8 mouse cellular contexts compared by ENCODE assay signal in the genomic region with DNA sequence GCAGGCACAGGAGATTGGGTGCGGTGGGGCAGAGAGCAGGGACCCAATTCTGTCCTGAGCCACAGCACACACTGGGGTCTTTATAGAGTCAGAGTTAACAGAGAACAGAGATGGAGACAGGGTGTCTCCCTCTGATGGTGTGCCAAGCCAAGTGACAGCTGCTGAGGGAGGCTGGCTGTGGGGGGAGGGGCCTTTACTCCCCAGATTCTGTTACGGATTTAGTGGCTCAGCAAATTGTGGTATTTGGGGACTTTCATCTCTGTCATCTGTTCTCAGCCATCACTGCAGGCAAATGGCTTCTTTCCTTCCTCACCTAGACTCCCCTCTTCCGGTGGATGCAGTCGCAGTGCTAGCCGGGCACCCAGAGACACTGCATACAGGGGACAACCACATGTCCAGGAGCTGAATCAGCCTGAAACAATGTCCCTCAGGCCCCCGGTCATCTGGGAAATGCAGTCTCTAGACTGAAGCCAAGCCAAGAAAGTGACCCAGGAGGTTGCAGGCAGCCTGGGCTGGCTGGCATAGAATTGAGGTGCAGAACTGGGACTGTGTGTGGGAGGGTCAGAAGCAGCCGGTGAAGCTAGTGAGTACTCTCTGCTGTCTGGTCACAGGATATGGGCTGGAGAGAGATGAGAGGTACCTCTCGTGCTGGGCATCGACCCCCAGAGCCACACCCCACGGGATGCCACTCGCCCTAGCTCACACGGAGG. TPM values are rescaled to one million over a fixed set of nuclear protein-coding genes. Genes with fewer than 3 reads are reported as not detected.
A peak's percentile ranks its signal among the peaks of the same experiment; 100 is the strongest.
DNase-seq lines count a peak whose midpoint lies in the region; ATAC-seq and TF ChIP-seq lines count a peak whose summit lies in the region.

No protein-coding gene starts in this region.

- peaks cover 57% of the 10 kb centered on the region for H3K4me1 ChIP-seq in hindbrain, embryonic 10.5 days (replicated peaks)
- peaks cover 2% of the 10 kb centered on the region for H3K4me1 ChIP-seq in hindbrain, embryonic 11.5 days (replicated peaks; ENCODE audit: control insufficient read depth, insufficient read depth, low read length)
- H3K4me1 ChIP-seq in embryonic facial prominence, embryonic 13.5 days = peaks cover 23% of the 10 kb centered on the region
- no peaks in the 10 kb centered on the region for H3K4me1 ChIP-seq in intestine, postnatal 0 days (replicated peaks; ENCODE audit: control insufficient read depth, insufficient read depth, low read length)

- H3K27ac ChIP-seq in hindbrain, embryonic 10.5 days = peak overlapping the region; percentile 71
- no peak overlapping the region for H3K27ac ChIP-seq in hindbrain, embryonic 11.5 days (ENCODE audit: low read depth, low read length)
- H3K27ac ChIP-seq in embryonic facial prominence, embryonic 13.5 days = peak overlapping the region; percentile 33; the same call in 1 of the 2 replicates
- no peak overlapping the region for H3K27ac ChIP-seq in intestine, postnatal 0 days (ENCODE audit: low read depth, low read length)

- no peak for ATAC-seq in hindbrain, embryonic 11.5 days (ENCODE audit: low FRiP score)
- ATAC-seq in embryonic facial prominence, embryonic 13.5 days (ENCODE audit: insufficient number of reproducible peaks, insufficient read depth, low FRiP score, low TSS enrichment, low read depth) = no peak
- peak; percentile 13; the same call in 1 of the 2 replicates for ATAC-seq in neutrophil, adult 5-6 weeks (ENCODE audit: extremely low read depth, insufficient number of reproducible peaks, low FRiP score, poor library complexity, severe bottlenecking)
- no peak for ATAC-seq in intestine, postnatal 0 days

- H3K4me3 ChIP-seq in hindbrain, embryonic 10.5 days = no peak overlapping the region
- H3K4me3 ChIP-seq in hindbrain, embryonic 11.5 days (ENCODE audit: low read depth, low read length) = no peak overlapping the region
- no peak overlapping the region for H3K4me3 ChIP-seq in embryonic facial prominence, embryonic 13.5 days
- H3K4me3 ChIP-seq in intestine, postnatal 0 days (ENCODE audit: low read depth, low read length) = no peak overlapping the region

- TF ChIP-seq CTCF in intestine, postnatal 0 days (IDR thresholded peaks at IDR 0.05; ENCODE audit: low read depth) = no peak

- 56% methylated on average over 12 of the region's 12 CpGs for WGBS in hindbrain, embryonic 10.5 days
- 64% methylated on average over 12 of the region's 12 CpGs for WGBS in hindbrain, embryonic 11.5 days
- 36% methylated on average over 12 of the region's 12 CpGs for WGBS in embryonic facial prominence, embryonic 13.5 days
- 65% methylated on average over 12 of the region's 12 CpGs for WGBS in intestine, postnatal 0 days

- no peak overlapping the region for H3K9ac ChIP-seq in hindbrain, embryonic 11.5 days (ENCODE audit: low read depth, low read length)
- peak overlapping the region; percentile 27; the same call in 1 of the 2 replicates for H3K9ac ChIP-seq in embryonic facial prominence, embryonic 13.5 days
- H3K9ac ChIP-seq in intestine, postnatal 0 days (ENCODE audit: low read depth, low read length) = no peak overlapping the region

- H3K36me3 ChIP-seq in hindbrain, embryonic 10.5 days = no peaks in the 10 kb centered on the region
- no peaks in the 10 kb centered on the region for H3K36me3 ChIP-seq in hindbrain, embryonic 11.5 days (ENCODE audit: control insufficient read depth, insufficient read depth, low read length)
- H3K36me3 ChIP-seq in embryonic facial prominence, embryonic 13.5 days = no peaks in the 10 kb centered on the region
- H3K36me3 ChIP-seq in intestine, postnatal 0 days (ENCODE audit: control insufficient read depth, insufficient read depth) = peaks cover 9% of the 10 kb centered on the region; the same call in 1 of the 2 replicates

- peaks cover 11% of the 10 kb centered on the region; the same call in 1 of the 2 replicates for H3K27me3 ChIP-seq in hindbrain, embryonic 10.5 days (ENCODE audit: insufficient read depth, poor library complexity, severe bottlenecking)
- no peaks in the 10 kb centered on the region for H3K27me3 ChIP-seq in hindbrain, embryonic 11.5 days (ENCODE audit: control insufficient read depth, insufficient read depth, low read length)
- H3K27me3 ChIP-seq in embryonic facial prominence, embryonic 13.5 days = no peaks in the 10 kb centered on the region
- H3K27me3 ChIP-seq in intestine, postnatal 0 days (replicated peaks; ENCODE audit: control insufficient read depth, insufficient read depth, low read length) = no peaks in the 10 kb centered on the region

- no peaks in the 10 kb centered on the region for H3K9me3 ChIP-seq in hindbrain, embryonic 10.5 days
- H3K9me3 ChIP-seq in hindbrain, embryonic 11.5 days (ENCODE audit: control insufficient read depth, low read length) = no peaks in the 10 kb centered on the region
- H3K9me3 ChIP-seq in embryonic facial prominence, embryonic 13.5 days = no peaks in the 10 kb centered on the region
- H3K9me3 ChIP-seq in intestine, postnatal 0 days (ENCODE audit: control insufficient read depth) = no peaks in the 10 kb centered on the region

- no peak overlapping the region for H3K4me2 ChIP-seq in hindbrain, embryonic 11.5 days (replicated peaks; ENCODE audit: low read depth, low read length)
- no peak overlapping the region for H3K4me2 ChIP-seq in embryonic facial prominence, embryonic 13.5 days
- H3K4me2 ChIP-seq in intestine, postnatal 0 days (replicated peaks; ENCODE audit: low read depth) = no peak overlapping the region

- no peak for DNase-seq in hindbrain, embryonic 10.5 days (ENCODE audit: low spot score)
- DNase-seq in hindbrain, embryonic 11.5 days (ENCODE audit: low spot score) = no peak
- peak; percentile 47 for DNase-seq in CD4-positive, CD25-positive, alpha-beta regulatory T cell, adult 2 months (ENCODE audit: low read depth, low spot score)
- DNase-seq in layer of hippocampus, postnatal 36 days = peak; percentile 76 to 83
- DNase-seq in yolk sac, embryonic 10.5 days (ENCODE audit: low spot score) = no peak

RNA-seq across cellular contexts. Expression of a gene that starts 12.5 kb away (rescaled TPM):
- polyA plus RNA-seq in hindbrain, embryonic 10.5 days (2016; fragmentation: Nextera tagmentation; extraction: Ambion mirVana) = 7.0 and 18.0 TPM in 2 replicates
- polyA plus RNA-seq in hindbrain, embryonic 11.5 days (2014; fragmentation: Nextera tagmentation; extraction: Ambion mirVana) = 21.5 and 23.7 TPM in 2 replicates
- polyA plus RNA-seq in embryonic facial prominence, embryonic 13.5 days (2015; fragmentation: Nextera tagmentation; extraction: Ambion mirVana) = 3.7 and 4.0 TPM in 2 replicates
- total RNA-seq in layer of hippocampus, postnatal 36 days (2021) = 100 to 1,000 TPM; 226 to 242 TPM
- total RNA-seq in neutrophil, adult 5-6 weeks (2017) = 4.3 and 5.8 TPM in 2 replicates
- polyA plus RNA-seq in intestine, postnatal 0 days (2015; fragmentation: Nextera tagmentation; extraction: Ambion mirVana) = 0.61 and 0.64 TPM in 2 replicates

Comparison
In these comparisons a context has a peak if more than half of its experiments do, and no peak if none do; other contexts are left out.
1. H3K27ac ChIP-seq: peak in hindbrain, embryonic 10.5 days (single experiment) and embryonic facial prominence, embryonic 13.5 days (single experiment); none in hindbrain, embryonic 11.5 days (single experiment) and intestine, postnatal 0 days (single experiment).
2. DNase-seq: peak in CD4-positive, CD25-positive, alpha-beta regulatory T cell, adult 2 months (single experiment) and layer of hippocampus, postnatal 36 days (2 of 2); none in hindbrain, embryonic 10.5 days (single experiment), hindbrain, embryonic 11.5 days (single experiment) and yolk sac, embryonic 10.5 days (single experiment).